In the genomic region with DNA sequence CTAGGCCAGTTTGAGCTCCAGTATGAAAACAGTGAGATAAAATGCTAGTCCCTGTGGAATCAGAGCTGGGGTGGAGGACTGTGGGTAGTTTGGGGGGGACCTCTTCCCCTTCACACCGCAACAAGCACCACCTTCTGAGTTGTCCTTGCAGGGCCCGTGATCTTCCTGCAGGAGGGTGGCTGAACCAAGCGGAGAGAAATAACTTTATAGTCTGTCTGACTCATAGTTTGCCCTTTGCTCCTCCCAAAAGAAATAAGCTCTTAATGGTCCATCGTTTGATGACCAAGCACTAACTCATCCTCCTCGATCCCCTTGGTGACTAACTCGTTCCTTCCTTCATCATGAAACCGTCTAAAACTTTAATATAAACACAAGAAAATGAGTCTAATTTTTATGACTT, we compare ENCODE assay signal across 11 mouse cellular contexts. TPM values are rescaled to one million over a fixed set of nuclear protein-coding genes. Genes with fewer than 3 reads are reported as not detected.
"Had no signal": no experiment of that assay in that cellular context is flagged by ENCODE, and none has a peak within 500 bp of the region (broad histone marks: within the 10 kb centered on the region; RNA-seq: fewer than 3 reads in every experiment).

No protein-coding gene starts in this region.

- H3K9ac ChIP-seq: limb, embryonic 13.5 days; liver, embryonic 14.5 days; midbrain, embryonic 12.5 days; neural tube, embryonic 15.5 days had no signal

- H3K9me3 ChIP-seq: limb, embryonic 13.5 days; midbrain, embryonic 12.5 days; neural tube, embryonic 15.5 days had no signal

- H3K4me3 ChIP-seq: limb, embryonic 13.5 days; midbrain, embryonic 12.5 days; neural tube, embryonic 15.5 days had no signal

- DNase-seq: left cerebral cortex, postnatal 4 days; lung, adult 18-20 months; right cerebral cortex, adult 18-20 months; spleen, adult 18-20 months; thymus, adult 18-20 months; thymus, postnatal 14 days had no signal

- H3K27ac ChIP-seq: limb, embryonic 13.5 days; liver, embryonic 14.5 days; midbrain, embryonic 12.5 days; neural tube, embryonic 15.5 days had no signal

- H3K4me2 ChIP-seq: limb, embryonic 13.5 days; midbrain, embryonic 12.5 days; neural tube, embryonic 15.5 days had no signal

- H3K27me3 ChIP-seq: limb, embryonic 13.5 days; midbrain, embryonic 12.5 days; neural tube, embryonic 15.5 days had no signal

- H3K36me3 ChIP-seq: limb, embryonic 13.5 days; midbrain, embryonic 12.5 days; neural tube, embryonic 15.5 days had no signal

RNA-seq across cellular contexts. Expression of gene Upp2, which starts 20.8 kb away (rescaled TPM):
- total RNA-seq: megakaryocyte-erythroid progenitor cell, adult 5-6 weeks had no signal
